Mouse (Mus musculus) ES-E14 (cell line): Measurements from ENCODE around the gene Tns3.

Experiments used
- MAFK ChIP-seq: IDR thresholded peaks from 2 replicates; pipeline ENCODE4 v1.6.1; 2014; ENCODE audit warnings: mild to moderate bottlenecking, low read depth, low read length, inconsistent platforms; ENCODE audit not compliant: insufficient read depth
- ZNF384 ChIP-seq: IDR thresholded peaks from 2 replicates; pipeline ENCODE4 v1.6.1; 2012; ENCODE audit warnings: low read depth, low read length, inconsistent platforms

GRCm38 (mm10) chr11:8694096-8694495 is 29.8 kb upstream of the Tns3 start:
- TF ChIP-seq MAFK (no peak), ZNF384 (no peak)
